Mouse (Mus musculus): ENCODE measurements around the gene Smim17.

GRCm38 (mm10) chr7:6358121-6358520 is 40.4 kb upstream of the Smim17 start:
- TF ChIP-seq CTCF (conservative IDR thresholded peaks at IDR 0.05; ENCODE audit: low read length) (no peak), POU5F1 (IDR thresholded peaks at IDR 0.05; ENCODE audit: borderline replicate concordance, low read length) (no peak), NANOG (IDR thresholded peaks at IDR 0.05; ENCODE audit: borderline replicate concordance, low read length) (no peak)
